Mouse (Mus musculus) gastrocnemius, postnatal 25 days (tissue): ENCODE measurements around the gene Scn10a. TPM values are rescaled to one million over a fixed set of nuclear protein-coding genes. Genes with fewer than 3 reads are reported as not detected.
A peak's percentile ranks its signal among the peaks of the same experiment; 100 is the strongest.

Experiments used
- DNase-seq: peaks from one replicate; pipeline ENCODE4 v3.0.0; 2022
- total RNA-seq, 2 experiments: library from RNA; stranded (reverse); gene quantifications; 1 replicate in 1 of 2; 2 replicates in 1 of 2; pipeline ENCODE4 v1.2.3; 2021

Gene Scn10a
- total RNA-seq, 2 experiments from 2014 or later = not detected

DNA sequence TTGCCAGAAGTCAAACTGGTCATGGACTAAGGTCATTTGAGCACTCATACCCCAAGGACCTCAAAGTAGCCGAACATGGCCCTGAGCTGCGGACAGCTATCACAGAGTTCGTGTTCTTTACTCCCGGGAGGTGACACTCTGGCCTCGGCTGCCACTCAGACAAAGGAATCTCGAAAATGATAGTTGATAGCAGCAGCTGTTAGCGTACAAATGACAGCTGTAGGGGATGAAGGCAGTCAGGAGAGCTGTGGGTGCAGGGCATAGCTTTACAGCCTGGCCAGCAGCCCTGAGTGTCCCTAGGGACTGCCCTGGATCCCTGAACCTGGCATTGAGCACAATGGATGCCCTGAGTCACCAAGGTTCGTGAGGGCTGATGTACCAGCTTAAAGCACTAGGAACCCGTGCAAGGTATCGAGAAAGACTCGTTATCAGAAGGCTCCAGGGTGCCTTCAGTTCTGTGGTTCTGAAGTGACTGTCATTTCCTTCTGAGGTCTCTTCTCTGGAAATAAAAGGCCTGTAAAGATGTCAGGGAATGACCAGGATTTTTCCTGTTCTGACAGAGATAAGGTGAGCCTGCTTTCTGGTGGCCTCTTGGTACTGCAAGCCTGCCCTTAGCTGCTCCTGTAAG is 84.8 kb downstream of the Scn10a start:
- no peak for DNase-seq

DNA sequence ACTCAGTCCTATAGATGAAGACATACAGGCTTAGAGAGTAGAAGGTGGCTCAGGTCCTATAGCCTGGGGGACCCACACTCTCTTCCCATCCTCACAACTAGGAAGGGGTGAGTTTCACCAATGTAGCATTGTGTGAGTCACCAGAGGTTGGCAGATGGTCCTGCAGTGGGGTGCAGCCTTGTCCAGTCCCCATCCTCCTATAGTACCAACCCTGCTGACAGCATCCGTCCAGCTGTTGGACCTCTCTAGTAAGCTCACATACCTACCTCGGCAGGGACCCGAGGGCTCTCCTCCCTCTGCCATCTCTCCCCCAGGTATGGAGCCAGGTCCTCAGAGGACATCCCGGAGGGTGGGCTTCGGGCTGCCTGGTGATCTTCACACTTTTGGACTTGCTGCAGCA is 85.6 kb downstream of the Scn10a start:
- no peak for DNase-seq

DNA sequence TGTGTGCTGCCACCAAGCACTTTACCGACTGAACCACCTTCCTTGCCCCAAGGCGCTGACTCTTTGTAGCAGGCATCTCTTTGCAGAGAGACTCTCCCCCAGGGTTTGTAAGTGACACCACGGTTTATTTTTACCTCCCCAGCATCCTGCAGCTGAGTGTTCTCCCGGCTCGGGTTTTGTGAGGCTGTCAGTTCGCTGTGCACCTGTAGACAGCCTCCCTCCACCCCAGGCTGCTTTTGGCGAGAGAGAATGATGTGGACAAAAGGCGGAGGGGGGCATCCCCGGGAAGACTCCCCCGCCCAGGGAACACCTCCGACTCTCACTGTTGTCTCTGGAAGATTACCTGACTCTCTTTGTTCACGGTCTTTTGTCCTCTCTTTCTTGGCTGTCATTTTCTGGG is 86.3 kb downstream of the Scn10a start:
- DNase-seq = no peak

GRCm38 (mm10) chr9:119631899-119632533 is 87.1 kb downstream of the Scn10a start:
- peak; percentile 19 for DNase-seq

GRCm38 (mm10) chr9:119631393-119631898 is 87.7 kb downstream of the Scn10a start:
- DNase-seq = no peak

- no peak for DNase-seq
Measured at GRCm38 (mm10) chr9:119628690-119629268, 90.3 kb downstream of the Scn10a start.

GRCm38 (mm10) chr9:119627227-119627626 is 91.9 kb downstream of the Scn10a start:
- no peak for DNase-seq

- no peak for DNase-seq
Measured at GRCm38 (mm10) chr9:119624151-119624550, 95.0 kb downstream of the Scn10a start.

GRCm38 (mm10) chr9:119614798-119615197 is 104.3 kb downstream of the Scn10a start:
- DNase-seq = no peak

- DNase-seq = no peak
Measured at GRCm38 (mm10) chr9:119610563-119611166, 108.5 kb downstream of the Scn10a start.

DNA sequence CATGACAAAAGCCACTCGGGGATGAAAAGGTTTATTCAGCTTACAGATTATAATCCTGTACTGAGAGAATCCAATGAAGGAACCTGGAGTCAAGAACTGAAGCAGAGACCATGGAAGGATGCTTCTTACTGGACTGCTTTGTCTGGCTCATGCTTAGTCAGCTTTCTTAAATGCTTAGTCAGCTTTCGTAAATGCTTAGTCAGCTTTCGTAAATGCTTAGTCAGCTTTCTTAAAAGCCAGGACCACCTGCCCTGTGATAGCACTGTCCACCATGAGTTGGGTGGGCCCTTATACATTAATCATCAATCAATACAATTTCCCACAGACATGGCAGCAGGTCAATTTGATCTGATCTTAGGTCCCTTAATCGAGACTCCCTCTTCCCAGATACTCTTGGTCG is 112.2 kb downstream of the Scn10a start:
- no peak for DNase-seq

GRCm38 (mm10) chr9:119604607-119605006 is 114.5 kb downstream of the Scn10a start:
- DNase-seq = no peak

DNA sequence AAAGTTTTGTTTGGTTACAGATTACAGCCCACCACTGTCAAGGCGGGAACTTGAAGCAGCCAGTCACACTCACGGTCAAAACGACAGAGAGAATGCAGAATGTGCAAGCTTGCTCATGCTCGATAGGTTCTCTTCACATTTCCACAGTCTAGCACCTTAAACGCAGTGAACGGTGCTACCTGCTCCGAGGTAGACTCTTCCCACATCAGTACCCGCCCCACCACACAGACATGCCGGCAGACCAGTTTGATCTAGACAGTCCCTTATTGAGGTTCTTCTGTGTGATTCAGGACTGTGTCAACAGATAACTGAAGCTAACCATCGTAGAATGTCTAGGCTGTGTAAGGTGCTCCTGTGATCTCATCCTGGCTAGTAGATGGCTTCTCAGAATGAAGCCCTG is 120.6 kb downstream of the Scn10a start:
- no peak for DNase-seq

DNA sequence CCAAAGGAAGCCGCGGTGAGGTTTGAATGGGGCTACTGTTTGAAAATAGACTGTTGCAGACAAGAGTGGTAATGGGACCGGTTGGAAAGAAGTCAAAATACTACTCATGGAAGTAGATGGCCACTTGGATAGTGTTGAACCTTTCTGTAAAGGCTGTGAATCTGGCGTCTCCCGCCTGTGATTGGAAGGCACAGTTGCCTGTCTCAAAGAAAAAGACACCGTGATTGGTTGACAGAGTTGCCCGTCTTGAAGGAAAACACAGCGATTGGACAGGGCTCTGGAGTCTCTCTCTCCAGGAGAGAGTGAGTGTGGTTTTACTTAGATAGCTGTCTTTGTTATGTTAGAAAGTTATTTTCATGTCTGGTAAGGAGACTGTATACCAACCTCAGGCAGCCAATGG is 121.8 kb downstream of the Scn10a start:
- no peak for DNase-seq

GRCm38 (mm10) chr9:119589592-119589991 is 129.5 kb downstream of the Scn10a start:
- no peak for DNase-seq

DNA sequence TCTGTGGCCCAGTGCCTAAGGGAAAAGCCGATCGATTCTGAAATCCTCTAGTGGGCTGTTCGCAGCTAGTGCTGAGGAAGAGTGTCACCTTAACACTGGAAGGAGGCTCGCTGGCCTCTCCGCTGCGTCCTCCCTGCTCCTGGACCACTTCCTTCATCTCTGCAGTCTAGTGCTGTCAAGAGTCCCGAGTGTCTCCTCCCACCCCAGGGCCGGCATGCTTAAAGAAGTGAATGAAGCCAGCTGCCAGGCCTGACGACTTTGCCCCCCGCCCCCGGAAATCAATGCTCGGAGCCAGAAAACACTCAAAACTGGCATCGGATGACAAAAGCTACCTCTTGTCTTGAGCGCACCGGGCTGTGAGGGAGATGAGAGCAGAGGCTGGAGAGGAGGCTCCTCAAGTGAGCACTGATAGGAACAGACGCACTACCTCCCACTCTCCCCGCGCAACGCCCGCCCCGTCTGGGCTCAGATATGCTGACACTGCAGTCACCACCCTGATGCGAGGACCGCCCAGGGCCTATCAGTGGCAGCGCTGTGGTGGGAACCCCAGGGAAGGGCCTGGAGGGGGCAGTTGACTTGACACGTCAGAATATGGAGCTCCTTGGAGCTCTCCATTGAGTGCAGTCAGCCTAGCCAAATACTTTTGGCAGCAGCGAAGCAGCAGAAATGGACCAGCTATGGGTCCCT is 130.2 kb downstream of the Scn10a start:
- no peak for DNase-seq

DNA sequence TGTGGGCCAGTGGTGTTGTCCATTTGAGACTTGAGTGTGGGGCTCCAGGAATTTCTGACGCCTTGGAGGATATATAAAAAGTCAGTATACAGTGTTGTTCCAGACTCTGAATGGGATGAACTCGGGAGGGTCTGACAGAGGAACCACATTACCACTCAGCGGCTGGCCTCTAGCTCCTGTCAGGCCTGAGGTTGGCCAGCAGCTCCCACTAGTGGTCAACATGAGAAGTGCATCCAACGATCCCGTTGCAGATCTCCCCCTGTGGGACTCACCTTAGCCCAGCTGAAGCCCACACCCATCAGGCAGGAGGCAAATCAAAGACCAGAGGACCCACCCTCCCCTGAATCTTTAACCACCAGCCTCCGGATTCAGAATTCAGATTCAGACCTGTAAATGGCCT is 138.5 kb downstream of the Scn10a start:
- DNase-seq = peak; percentile 35

- no peak for DNase-seq
Measured at GRCm38 (mm10) chr9:119580187-119580586, 138.9 kb downstream of the Scn10a start.

DNA sequence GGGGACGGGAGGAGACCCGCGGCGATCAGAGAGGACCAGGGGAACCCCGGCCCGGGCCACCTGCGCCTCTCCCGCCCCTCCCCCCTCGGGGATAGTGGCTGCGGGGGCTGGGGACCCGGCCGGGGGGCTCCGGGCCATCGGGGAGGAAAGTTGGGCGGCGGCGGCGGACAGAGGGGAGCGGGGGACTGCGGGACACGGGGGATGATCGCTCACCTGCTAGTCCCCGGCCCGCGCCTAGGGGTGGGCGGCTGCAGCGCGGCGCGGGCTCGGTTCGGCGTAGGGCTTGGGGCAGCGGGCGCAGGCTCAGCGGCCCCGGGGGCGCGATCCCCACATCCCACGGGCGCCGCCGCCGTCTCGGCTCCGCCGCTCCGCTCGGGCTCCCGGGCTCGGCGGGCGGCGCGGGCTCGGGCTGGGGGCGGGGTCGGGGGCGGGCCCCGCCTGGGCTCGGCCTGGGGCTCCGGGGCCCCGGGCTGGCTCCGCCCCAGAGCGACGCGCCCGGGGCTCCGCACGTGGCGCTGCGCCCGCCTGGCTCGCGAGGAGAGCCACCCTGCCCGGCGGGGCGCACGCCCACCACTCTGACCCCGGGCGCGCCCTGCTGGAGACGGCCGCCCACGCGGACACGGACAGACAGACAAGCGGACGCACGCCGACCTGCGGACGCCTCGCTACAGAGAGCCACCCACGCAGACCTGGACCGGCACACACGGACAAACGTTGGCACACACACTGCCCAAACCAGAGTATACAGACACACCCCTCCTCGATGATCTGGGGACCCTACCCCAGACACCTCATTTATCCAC is 140.3 kb downstream of the Scn10a start, which contains the start of gene Scn5a:
Gene Scn5a, minus strand, starts transcription at position 381 of the 803 bp plus-strand sequence.
- no peak for DNase-seq

- no peak for DNase-seq
Measured at GRCm38 (mm10) chr9:119578311-119578635, 140.8 kb downstream of the Scn10a start.

GRCm38 (mm10) chr9:119576977-119577376 is 142.1 kb downstream of the Scn10a start:
- DNase-seq = no peak

DNA sequence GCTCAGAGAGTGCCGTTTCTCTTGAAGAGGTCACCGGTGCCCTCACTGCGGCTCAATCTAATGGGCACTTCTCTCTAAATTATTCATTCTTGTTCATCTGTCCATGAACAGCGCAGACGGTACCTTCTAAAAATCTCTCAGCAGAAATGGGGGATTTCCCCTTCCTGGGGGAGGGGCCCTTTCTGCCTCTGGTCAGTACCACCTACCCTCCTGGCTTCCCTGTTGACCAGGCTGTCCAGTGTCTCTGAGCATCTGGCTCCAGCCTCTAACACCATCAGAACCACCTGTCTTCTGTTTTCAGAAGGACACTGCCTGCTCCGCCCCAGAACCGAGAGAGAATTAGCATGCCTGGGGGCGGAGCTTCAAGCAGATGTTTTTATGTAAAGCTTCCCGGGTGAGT is 143.4 kb downstream of the Scn10a start:
- DNase-seq = no peak
